Mouse (Mus musculus) CD4-positive, CD25-positive, alpha-beta regulatory T cell, adult 4 months (primary cell): ENCODE measurements around the gene Map9. TPM values are rescaled to one million over a fixed set of nuclear protein-coding genes. Genes with fewer than 3 reads are reported as not detected.
A peak's percentile ranks its signal among the peaks of the same experiment; 100 is the strongest.
"Not testable (repeated sequence)": the region's sequence is repeated elsewhere in the genome, so short reads cannot be mapped to it uniquely, and the experiment has no call there.

Experiments
- ATAC-seq: one replicate; pipeline ENCODE4 v1.8.0; 2017
- polyA plus RNA-seq, 2 experiments: library from polyadenylated mRNA; unstranded; fragments of 100-300 nt; shearing (Covaris generic); gene quantifications; one replicate each; pipeline ENCODE4 v1.2.1; 2017

The Map9 gene
- 1 to 10 TPM in 1 of 2 experiments, under 1 TPM in 1; 0.57 to 1.1 TPM for polyA plus RNA-seq

- ATAC-seq, result peak; percentile 99
Measured at GRCm38 (mm10) chr3:82357797-82358524, at the start of gene Map9. Gene Map9 (plus strand): TSS chr3:82358044.

- no peak for ATAC-seq
Measured at GRCm38 (mm10) chr3:82315728-82316127, 42.1 kb upstream of the Map9 start.

DNA sequence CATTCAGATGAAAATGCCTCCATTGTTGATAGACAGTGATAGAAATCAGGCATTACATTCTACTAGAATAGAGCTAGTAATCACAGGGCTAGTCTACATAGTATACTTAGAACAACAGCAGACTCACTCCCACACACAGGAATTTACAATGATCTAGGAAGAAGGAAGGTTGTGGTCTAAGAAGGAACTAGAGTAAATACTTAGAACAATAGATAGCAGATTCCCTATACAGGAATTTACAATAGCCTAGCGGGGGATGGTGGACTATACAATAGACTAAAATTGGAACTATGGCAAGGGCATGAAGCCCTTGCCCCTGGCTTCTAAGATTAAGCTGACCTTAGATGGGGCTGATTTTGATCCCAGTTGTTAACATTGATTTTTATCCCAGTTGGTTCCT is 31.1 kb upstream of the Map9 start:
- ATAC-seq, result not testable (repeated sequence)

- no peak for ATAC-seq
Measured at GRCm38 (mm10) chr3:82332067-82332466, 25.8 kb upstream of the Map9 start.

GRCm38 (mm10) chr3:82332536-82332935 is 25.3 kb upstream of the Map9 start:
- no peak for ATAC-seq

GRCm38 (mm10) chr3:82333128-82333969 is 24.5 kb upstream of the Map9 start:
- peak; percentile 86 for ATAC-seq

- ATAC-seq, result no peak
Measured at GRCm38 (mm10) chr3:82340111-82340510, 17.7 kb upstream of the Map9 start.

GRCm38 (mm10) chr3:82348277-82348860 is 9.5 kb upstream of the Map9 start:
- ATAC-seq, result no peak

- ATAC-seq, result no peak
Measured at GRCm38 (mm10) chr3:82350321-82350720, 7.5 kb upstream of the Map9 start.

DNA sequence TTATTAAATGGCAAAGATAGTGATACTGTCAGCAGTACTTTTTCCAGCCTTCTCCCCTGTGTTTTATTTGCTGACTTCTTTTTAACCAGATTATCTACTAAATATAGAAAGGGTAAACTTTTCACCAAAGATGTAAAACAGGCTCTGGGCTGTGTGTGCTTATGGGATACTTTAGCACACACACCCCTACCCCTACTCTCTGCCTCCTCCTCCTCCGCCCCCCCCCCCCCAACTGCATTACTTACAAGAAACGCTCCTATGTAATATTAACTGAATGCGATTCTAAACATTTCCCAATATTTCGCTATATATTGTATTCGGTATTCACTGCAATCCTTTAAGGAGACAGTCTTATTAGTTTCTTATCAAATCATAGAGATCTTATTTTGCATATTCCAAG is 504 bp upstream of the Map9 start:
- no peak for ATAC-seq

DNA sequence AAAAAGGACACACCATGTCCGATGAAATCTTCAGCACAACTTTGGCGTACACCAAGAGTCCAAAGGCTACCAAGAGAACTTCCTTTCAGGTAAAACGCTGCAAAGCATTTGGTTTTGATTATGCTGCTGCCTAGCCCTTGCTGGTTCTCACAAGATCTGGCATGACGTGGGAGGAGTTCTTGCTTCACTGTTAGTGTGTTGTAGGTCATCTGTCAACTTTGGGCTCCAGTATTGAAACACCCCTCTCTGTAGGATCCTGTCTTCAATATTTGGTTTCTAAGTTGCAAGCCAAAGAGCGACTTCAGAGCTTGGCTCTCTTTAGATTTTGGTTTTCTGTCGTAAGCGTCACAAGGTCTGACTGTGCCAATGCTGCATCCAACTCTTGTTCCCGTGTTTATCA is 1.2 kb downstream of the Map9 start:
- ATAC-seq, result no peak

- ATAC-seq, result no peak
Measured at GRCm38 (mm10) chr3:82362452-82362851, 4.6 kb downstream of the Map9 start.

- ATAC-seq, result no peak
Measured at GRCm38 (mm10) chr3:82364505-82364904, 6.7 kb downstream of the Map9 start.

DNA sequence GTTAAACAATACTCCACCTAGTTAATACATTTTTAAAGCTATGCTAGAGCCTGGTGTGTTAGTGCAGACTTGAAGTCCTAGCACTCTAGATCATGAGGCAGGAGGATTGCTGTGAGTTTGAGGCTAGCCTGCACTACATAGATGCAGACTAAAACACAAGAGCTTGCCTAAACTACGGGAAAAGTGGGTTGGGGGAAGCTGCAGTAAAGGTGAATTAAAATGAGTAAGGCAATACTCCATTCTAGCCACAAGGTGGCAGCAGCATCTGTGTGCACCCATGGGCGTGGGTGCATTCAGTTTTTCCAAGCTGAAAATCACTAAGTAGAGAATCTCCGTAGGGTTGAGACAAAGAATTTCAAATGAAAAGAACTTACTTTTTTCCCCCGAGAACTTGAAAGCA is 7.1 kb downstream of the Map9 start:
- peak; percentile 80 for ATAC-seq

DNA sequence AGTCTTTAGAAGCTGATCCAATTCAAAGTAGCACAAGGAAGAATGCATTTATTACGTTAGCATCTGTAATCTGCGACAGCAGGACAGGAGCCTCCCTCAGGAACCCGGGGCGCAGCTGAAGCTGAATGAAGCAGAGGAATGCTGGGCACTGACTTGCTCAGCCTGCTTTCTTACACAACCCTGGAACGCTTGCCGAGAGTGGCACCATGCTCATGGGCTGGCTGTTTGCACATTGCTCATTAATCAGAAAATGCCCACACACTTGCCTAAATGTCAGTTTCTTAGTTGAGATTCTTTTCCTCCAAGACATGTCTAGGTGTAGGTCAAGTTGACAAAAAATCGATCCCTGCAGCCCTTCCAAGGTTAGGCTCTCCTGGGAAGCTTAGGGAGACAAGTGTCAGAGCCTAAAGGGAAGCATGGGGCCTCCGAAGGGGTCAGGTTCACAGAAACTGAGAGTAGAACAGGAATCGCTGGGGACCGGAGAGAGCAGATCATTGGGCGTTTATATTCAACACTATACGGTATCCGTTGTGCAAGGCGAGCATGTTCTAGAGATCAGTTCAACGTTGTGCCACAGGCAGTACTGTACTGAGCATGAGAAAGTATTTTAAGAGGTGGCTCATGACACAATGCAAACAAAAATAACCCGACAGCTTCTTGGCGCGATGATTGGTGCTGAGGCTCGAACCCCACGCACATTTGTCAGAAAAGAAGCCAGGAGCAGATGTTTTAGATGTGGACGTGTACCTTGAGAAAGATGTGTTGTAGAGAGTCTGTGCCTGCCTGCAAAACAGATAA is 11.4 kb downstream of the Map9 start:
- no peak for ATAC-seq

- peak; percentile 56 for ATAC-seq
Measured at GRCm38 (mm10) chr3:82370439-82371011, 12.7 kb downstream of the Map9 start.

- ATAC-seq, result no peak
Measured at GRCm38 (mm10) chr3:82376965-82377364, 19.1 kb downstream of the Map9 start.

GRCm38 (mm10) chr3:82382325-82382724 is 24.5 kb downstream of the Map9 start:
- no peak for ATAC-seq

- no peak for ATAC-seq
Measured at GRCm38 (mm10) chr3:82385091-82385490, 27.2 kb downstream of the Map9 start.

DNA sequence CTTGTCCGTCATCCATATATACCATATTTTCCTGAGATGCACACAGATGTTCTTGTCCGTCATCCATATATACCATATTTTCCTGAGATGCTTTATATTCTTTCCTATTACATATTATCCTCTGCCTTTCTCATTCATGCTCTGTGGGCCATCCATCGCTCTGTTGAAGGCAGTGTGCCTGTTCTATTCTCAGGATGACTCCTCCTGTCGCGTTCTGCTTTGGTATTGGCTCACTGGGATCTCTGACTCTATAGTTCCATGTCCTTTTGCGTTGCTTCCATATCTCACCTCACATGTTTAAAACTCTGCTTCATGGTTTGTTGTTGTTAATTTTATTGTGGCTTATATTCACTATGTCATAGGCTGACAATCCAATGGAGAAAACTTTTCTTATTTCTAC is 48.0 kb downstream of the Map9 start:
- ATAC-seq, result no peak

GRCm38 (mm10) chr3:82406336-82406735 is 48.5 kb downstream of the Map9 start:
- ATAC-seq, result no peak

DNA sequence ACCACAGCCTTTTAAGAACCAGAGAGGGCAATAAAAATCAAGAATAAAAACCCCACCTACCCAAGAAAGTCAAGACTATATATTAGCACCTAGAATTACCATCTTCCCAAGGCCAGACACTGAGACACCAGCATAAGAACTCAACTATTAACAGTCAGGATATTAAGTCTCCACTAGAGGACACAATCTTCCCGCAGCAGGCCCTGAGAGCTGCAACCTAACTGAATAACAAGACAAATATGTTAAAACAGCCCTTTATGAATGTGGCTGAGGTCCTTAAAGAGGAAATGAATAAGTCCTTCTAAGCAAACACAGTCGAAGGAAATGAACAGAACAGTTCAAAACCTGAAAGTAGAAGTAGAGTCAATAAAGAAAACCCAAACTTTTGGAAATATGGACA is 49.6 kb downstream of the Map9 start:
- no peak for ATAC-seq
